Mouse (Mus musculus) midbrain, embryonic 12.5 days (tissue): ENCODE measurements around the gene Tapbp. TPM values are rescaled to one million over a fixed set of nuclear protein-coding genes. Genes with fewer than 3 reads are reported as not detected.
"Not testable (repeated sequence)": the region's sequence is repeated elsewhere in the genome, so short reads cannot be mapped to it uniquely, and the experiment has no call there.

Experiments
- ATAC-seq: fragments of 200-750 bp; cut with Nextera tagmentation; 2 replicates; pipeline ENCODE4 v1.8.0; 2017; ENCODE audit warnings: low read depth, moderate TSS enrichment, moderate library complexity; ENCODE audit not compliant: low FRiP score
- H3K27ac ChIP-seq: fragments of 300-500 bp; sonication (generic); replicated peaks from 2 replicates; pipeline ENCODE4 v1.5.1; 2016; ENCODE audit warnings: mild to moderate bottlenecking
- H3K27me3 ChIP-seq: fragments of 300-500 bp; sonication (generic); 2 replicates; pipeline ENCODE4 v1.6.1; 2016; ENCODE audit warnings: mild to moderate bottlenecking
- H3K36me3 ChIP-seq: fragments of 300-500 bp; sonication (generic); 2 replicates; pipeline ENCODE4 v1.6.1; 2016
- H3K4me1 ChIP-seq: fragments of 300-500 bp; sonication (generic); 2 replicates; pipeline ENCODE4 v1.6.1; 2016
- H3K4me2 ChIP-seq: fragments of 300-500 bp; sonication (generic); replicated peaks from 2 replicates; pipeline ENCODE4 v1.6.1; 2016; ENCODE audit warnings: mild to moderate bottlenecking, moderate library complexity
- H3K4me3 ChIP-seq: fragments of 300-500 bp; sonication (generic); 2 replicates; pipeline ENCODE4 v1.5.1; 2016; ENCODE audit warnings: mild to moderate bottlenecking
- H3K9ac ChIP-seq: fragments of 300-500 bp; sonication (generic); replicated peaks from 2 replicates; pipeline ENCODE4 v1.6.1; 2016; ENCODE audit warnings: mild to moderate bottlenecking, moderate library complexity
- H3K9me3 ChIP-seq: fragments of 300-500 bp; sonication (generic); 2 replicates; pipeline ENCODE4 v1.6.1; 2016; ENCODE audit warnings: mild to moderate bottlenecking
- WGBS: fragments of 180-500 bp; shearing (Covaris S2); methylation state at CpG from one replicate; pipeline ENCODE4 v1.1.7; 2016; 5-methylcytosine and 5-hydroxymethylcytosine counted together
- polyA plus RNA-seq: library from polyadenylated mRNA; unstranded; fragments of >200 nt; fragmentation: Nextera tagmentation; extraction: Ambion mirVana; gene quantifications from 2 replicates; pipeline ENCODE4 v1.2.1, GENCODE M21; 2016

Gene Tapbp
- 19.1 and 21.9 TPM in 2 replicates for polyA plus RNA-seq

DNA sequence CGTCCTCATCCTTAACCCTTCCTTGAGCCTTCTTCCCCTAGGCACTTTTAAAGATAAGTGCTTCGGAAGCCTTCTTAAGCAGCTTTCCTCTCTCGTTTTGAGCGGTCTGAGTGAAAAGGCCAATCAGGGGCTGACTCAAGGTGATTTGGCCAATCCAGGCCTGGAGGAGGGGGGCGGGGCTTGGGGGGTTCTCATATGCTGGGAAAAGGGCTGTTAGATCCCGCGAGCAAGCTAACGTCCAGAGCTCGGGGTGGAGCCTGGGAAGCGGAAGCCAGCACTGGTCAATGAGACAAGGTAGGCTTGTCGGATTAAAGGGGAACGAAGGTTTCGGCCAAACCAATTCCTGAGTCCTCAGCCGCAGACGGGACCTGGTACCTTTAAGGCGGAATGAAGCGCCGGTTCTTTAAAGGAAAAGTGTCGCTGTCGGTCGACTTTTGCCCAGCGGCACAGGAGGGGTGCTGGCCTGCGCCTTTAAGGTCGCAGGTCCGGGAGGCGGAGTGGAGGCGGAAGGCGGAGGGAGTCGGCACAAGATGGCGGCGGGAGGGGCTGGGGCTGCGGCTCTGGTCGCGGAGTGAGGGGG is at the start of gene Tapbp, which contains the start of gene Zbtb22:
Tapbp (plus strand) TSS at position 229 of the 580 bp plus-strand sequence.
Zbtb22 (plus strand) TSS at position 234 of the 580 bp plus-strand sequence.
- peak within 1 kb of the TSS; percentile 88 for H3K27ac ChIP-seq
- H3K27me3 ChIP-seq = peaks cover 14% of the 10 kb centered on the region
- peak within 1 kb of the TSS; percentile 66 for H3K9ac ChIP-seq
- H3K4me2 ChIP-seq = peak within 1 kb of the TSS; percentile 53
- under 1% methylated on average over 32 of the region's 34 CpGs for WGBS
- H3K9me3 ChIP-seq = no peaks in the 10 kb centered on the region
- peaks cover 51% of the 10 kb centered on the region for H3K4me1 ChIP-seq
- peak; percentile 92 for ATAC-seq
- peaks cover 54% of the 10 kb centered on the region for H3K36me3 ChIP-seq
- peak within 1 kb of the TSS; percentile 68 for H3K4me3 ChIP-seq

GRCm38 (mm10) chr17:33873537-33873936 is 42.2 kb upstream of the Tapbp start, which contains the start of gene Gm7029:
Gene Gm7029 (plus strand): TSS chr17:33873837.
- not testable (repeated sequence) for H3K9me3 ChIP-seq, H3K9ac ChIP-seq, H3K27ac ChIP-seq, H3K4me3 ChIP-seq, H3K4me1 ChIP-seq, H3K27me3 ChIP-seq, H3K4me2 ChIP-seq, ATAC-seq
- 87% methylated on average over 4 of the region's 12 CpGs for WGBS
- H3K36me3 ChIP-seq = peaks cover 16% of the 10 kb centered on the region

DNA sequence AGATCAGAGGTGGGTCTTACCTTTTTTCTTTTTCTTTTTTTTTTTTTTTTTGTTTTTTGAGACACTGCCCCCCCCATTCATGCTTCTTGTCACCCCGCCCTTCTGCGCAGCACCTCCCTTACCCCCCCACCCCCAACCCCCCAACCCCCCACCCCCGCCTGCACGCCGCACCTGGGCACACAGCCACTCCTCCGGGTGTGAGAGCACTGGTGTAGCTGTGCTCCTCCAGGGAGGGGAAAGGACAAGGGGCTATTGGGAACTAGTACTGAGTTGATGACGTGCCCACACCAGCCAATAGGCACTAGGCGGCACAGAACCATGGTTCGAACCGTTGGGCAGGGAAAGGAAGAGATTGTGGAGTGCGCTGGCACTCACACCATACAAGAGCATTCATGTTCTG is 41.3 kb upstream of the Tapbp start:
- Histone ChIP-seq H3K9me3 (no peaks in the 10 kb centered on the region), H3K4me1 (no peaks in the 10 kb centered on the region), H3K36me3 (peaks cover 19% of the 10 kb centered on the region), H3K27ac (no peak overlapping the region), H3K4me2 (no peak overlapping the region), H3K27me3 (no peaks in the 10 kb centered on the region), H3K4me3 (no peak overlapping the region), H3K9ac (no peak overlapping the region)
- ATAC-seq = no peak
- WGBS = 96% methylated on average over 11 of the region's 11 CpGs

GRCm38 (mm10) chr17:33875797-33876196 is 39.9 kb upstream of the Tapbp start:
- not testable (repeated sequence) for H3K4me1 ChIP-seq, ATAC-seq, H3K9me3 ChIP-seq, H3K27me3 ChIP-seq, H3K27ac ChIP-seq, H3K4me2 ChIP-seq, H3K9ac ChIP-seq, H3K4me3 ChIP-seq
- 85% methylated on average over 5 of the region's 5 CpGs for WGBS
- peaks cover 29% of the 10 kb centered on the region for H3K36me3 ChIP-seq

GRCm38 (mm10) chr17:33884320-33884719 is 31.4 kb upstream of the Tapbp start:
- H3K9ac ChIP-seq, H3K27ac ChIP-seq, ATAC-seq, H3K27me3 ChIP-seq, H3K9me3 ChIP-seq, H3K4me3 ChIP-seq, H3K4me2 ChIP-seq: not testable (repeated sequence)
- H3K36me3 ChIP-seq = peaks cover 50% of the 10 kb centered on the region
- 95% methylated on average over 10 of the region's 11 CpGs for WGBS
- peaks cover 15% of the 10 kb centered on the region for H3K4me1 ChIP-seq

GRCm38 (mm10) chr17:33887802-33888201 is 27.9 kb upstream of the Tapbp start:
- peaks cover 23% of the 10 kb centered on the region for H3K36me3 ChIP-seq
- not testable (repeated sequence) for H3K9ac ChIP-seq, H3K9me3 ChIP-seq, H3K27ac ChIP-seq, H3K4me3 ChIP-seq, H3K27me3 ChIP-seq, ATAC-seq
- H3K4me1 ChIP-seq = peaks cover 19% of the 10 kb centered on the region
- H3K4me2 ChIP-seq = peak overlapping the region; percentile 22
- WGBS = 75% methylated on average over 2 of the region's 2 CpGs

DNA sequence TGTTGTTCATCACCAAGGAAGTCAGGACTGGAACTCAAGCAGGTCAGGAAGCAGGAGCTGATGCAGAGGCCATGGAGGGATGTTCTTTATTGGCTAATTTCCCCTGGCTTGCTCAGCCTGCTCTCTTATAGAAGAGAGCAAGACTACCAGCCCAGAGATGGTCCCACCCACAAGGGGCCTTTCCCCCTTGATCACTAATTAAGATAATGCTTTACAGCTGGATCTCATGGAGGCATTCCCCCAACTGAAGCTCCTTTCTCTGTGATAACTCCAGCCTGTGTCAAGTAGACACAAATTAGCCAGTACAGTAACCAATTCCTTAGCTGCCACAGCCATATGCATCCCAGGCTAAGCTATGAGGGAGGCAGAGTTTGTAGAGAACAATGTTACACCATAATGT is 27.5 kb upstream of the Tapbp start:
- peak overlapping the region; percentile 22 for H3K4me2 ChIP-seq
- not testable (repeated sequence) for H3K4me3 ChIP-seq, H3K27ac ChIP-seq, H3K9ac ChIP-seq, H3K9me3 ChIP-seq, ATAC-seq, H3K27me3 ChIP-seq
- peaks cover 19% of the 10 kb centered on the region for H3K4me1 ChIP-seq
- H3K36me3 ChIP-seq = peaks cover 22% of the 10 kb centered on the region

GRCm38 (mm10) chr17:33889941-33890532 is 25.7 kb upstream of the Tapbp start:
- Histone ChIP-seq H3K4me3 (peak overlapping the region; percentile 71), H3K36me3 (peaks cover 14% of the 10 kb centered on the region), H3K27ac (peak overlapping the region; percentile 71), H3K4me1 (peaks cover 19% of the 10 kb centered on the region), H3K4me2 (peak overlapping the region; percentile 66), H3K9ac (peak overlapping the region; percentile 70)
- H3K27me3 ChIP-seq, H3K9me3 ChIP-seq, ATAC-seq: not testable (repeated sequence)
- under 1% methylated on average over 26 of the region's 44 CpGs for WGBS

GRCm38 (mm10) chr17:33890533-33891059 is 25.1 kb upstream of the Tapbp start, which contains the start of gene Kifc1:
Gene Kifc1 (minus strand): TSS chr17:33890661.
- Histone ChIP-seq H3K9me3 (no peaks in the 10 kb centered on the region), H3K27ac (peak within 1 kb of the TSS; percentile 71), H3K4me1 (peaks cover 19% of the 10 kb centered on the region), H3K4me2 (peak within 1 kb of the TSS; percentile 66), H3K9ac (peak within 1 kb of the TSS; percentile 70), H3K27me3 (0 out of 2 replicates have a peak, but pooled peaks cover 5% of the 10 kb centered on the region), H3K4me3 (peak within 1 kb of the TSS; percentile 71), H3K36me3 (peaks cover 12% of the 10 kb centered on the region)
- under 1% methylated on average over 49 of the region's 49 CpGs for WGBS
- peak; percentile 98 for ATAC-seq

DNA sequence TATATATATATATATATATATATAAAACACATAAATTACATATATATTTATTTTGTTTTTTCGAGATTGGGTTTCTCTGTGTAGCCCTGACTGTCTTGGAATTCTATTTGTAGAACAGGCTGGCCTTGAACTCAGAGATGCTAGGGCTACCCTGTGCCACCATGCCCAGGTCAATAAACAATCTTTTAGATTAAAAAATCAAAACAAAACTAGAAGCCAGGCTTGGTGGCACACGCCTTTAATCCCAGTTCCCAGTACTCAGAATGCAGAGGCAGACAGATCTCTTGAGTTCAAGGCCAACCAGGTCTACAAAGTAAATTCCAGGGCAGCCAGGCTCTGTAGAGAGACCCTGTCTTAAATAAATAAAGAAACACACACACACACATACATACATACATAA is 24.3 kb upstream of the Tapbp start:
- H3K4me2 ChIP-seq = no peak overlapping the region
- peaks cover 19% of the 10 kb centered on the region for H3K4me1 ChIP-seq
- H3K36me3 ChIP-seq = peaks cover 4% of the 10 kb centered on the region
- no peaks in the 10 kb centered on the region for H3K9me3 ChIP-seq
- ATAC-seq = no peak
- H3K27ac ChIP-seq = no peak overlapping the region
- no peak overlapping the region for H3K9ac ChIP-seq
- 63% methylated on average over 2 of the region's 2 CpGs for WGBS
- H3K4me3 ChIP-seq = no peak overlapping the region
- 0 out of 2 replicates have a peak, but pooled peaks cover 5% of the 10 kb centered on the region for H3K27me3 ChIP-seq

- H3K4me2 ChIP-seq, H3K9ac ChIP-seq, H3K27me3 ChIP-seq, ATAC-seq, H3K4me3 ChIP-seq, H3K27ac ChIP-seq, H3K36me3 ChIP-seq, H3K9me3 ChIP-seq: not testable (repeated sequence)
- 66% methylated on average over 6 of the region's 6 CpGs for WGBS
- H3K4me1 ChIP-seq = peaks cover 19% of the 10 kb centered on the region
Observed at GRCm38 (mm10) chr17:33891892-33892291, 23.8 kb upstream of the Tapbp start.

GRCm38 (mm10) chr17:33892429-33892828 is 23.3 kb upstream of the Tapbp start:
- no peak overlapping the region for H3K9ac ChIP-seq
- WGBS = 17% methylated on average over 7 of the region's 7 CpGs
- H3K36me3 ChIP-seq = no peaks in the 10 kb centered on the region
- 0 out of 2 replicates have a peak, but pooled peaks cover 5% of the 10 kb centered on the region for H3K27me3 ChIP-seq
- no peak overlapping the region for H3K4me2 ChIP-seq
- ATAC-seq = no peak
- H3K4me3 ChIP-seq = no peak overlapping the region
- no peak overlapping the region for H3K27ac ChIP-seq
- no peaks in the 10 kb centered on the region for H3K9me3 ChIP-seq
- peaks cover 19% of the 10 kb centered on the region for H3K4me1 ChIP-seq
